Mouse (Mus musculus) layer of hippocampus, adult 2 months (tissue): ENCODE results near the gene Top2b. TPM values are rescaled to one million over a fixed set of nuclear protein-coding genes. Genes with fewer than 3 reads are reported as not detected.
A peak's percentile ranks its signal among the peaks of the same experiment; 100 is the strongest.

Experiments used
- DNase-seq, 2 experiments: peaks; one replicate each; pipeline ENCODE4 v3.0.0; 2022; ENCODE audit warnings: low spot score in 2 of 2
- H3K27ac ChIP-seq: fragments of 200-600 bp; 2 replicates; pipeline ENCODE4 v1.8.1; 2022
- H3K4me3 ChIP-seq: fragments of 200-600 bp; 2 replicates; pipeline ENCODE4 v1.8.1; 2022; ENCODE audit warnings: mild to moderate bottlenecking
- CTCF ChIP-seq: fragments of 200-600 bp; conservative IDR thresholded peaks from 2 replicates; pipeline ENCODE4 v1.8.1; 2022; ENCODE audit warnings: antibody characterized with exemption, mild to moderate bottlenecking, moderate library complexity
- long read RNA-seq, 2 experiments: library from polyadenylated mRNA; stranded (forward); transcript quantifications; one replicate each; pipeline ENCODE4 v2.0.0; 2021; ENCODE audit warnings: borderline mapping rate in 2 of 2
- total RNA-seq, 2 experiments: library from RNA; stranded (reverse); gene quantifications; 2 replicates each; pipeline ENCODE4 v1.2.3; 2021

Gene Top2b
- total RNA-seq = 10 to 100 TPM; 91.1 to 94.8 TPM
- long read RNA-seq, experiment 1, full-length matches to known transcripts = 24 of 36 reads
- long read RNA-seq, experiment 1, partial matches to known transcripts = 8 of 36 reads
- long read RNA-seq, experiment 1, other reads (novel, unspliced or antisense) = 4 of 36 reads
- long read RNA-seq, experiment 2, full-length matches to known transcripts = 41 of 57 reads
- long read RNA-seq, experiment 2, partial matches to known transcripts = 10 of 57 reads
- long read RNA-seq, experiment 2, other reads (novel, unspliced or antisense) = 6 of 57 reads

DNA sequence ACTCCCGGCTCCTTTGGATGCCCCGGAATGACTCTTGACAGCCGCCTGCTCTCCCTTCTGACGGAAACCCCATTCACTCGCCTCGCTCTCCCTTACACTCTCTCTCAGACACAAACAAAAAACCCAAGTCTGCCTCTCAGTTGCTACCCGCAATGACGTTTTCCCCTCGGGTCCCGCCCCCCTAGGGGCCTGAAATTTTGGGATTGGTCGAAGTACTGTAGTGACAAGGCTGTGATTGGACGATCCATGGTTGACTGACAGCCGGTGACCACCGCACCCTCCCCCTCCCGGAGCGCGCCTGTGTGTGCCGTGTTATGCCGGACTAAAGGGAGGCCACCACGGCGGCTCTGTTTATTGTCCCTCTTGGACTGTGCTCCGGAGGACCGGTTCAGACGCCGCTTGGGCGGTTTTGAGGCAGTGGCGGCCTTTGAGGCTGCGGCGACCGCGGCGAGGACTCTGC lies at the start of gene Top2b:
Gene Top2b, plus strand, starts transcription at position 302 of the 460 bp plus-strand sequence.
- peak; percentile 97 to 99 for DNase-seq
- TF ChIP-seq CTCF = no peak
- peak within 1 kb of the TSS; percentile 98 for H3K4me3 ChIP-seq

DNA sequence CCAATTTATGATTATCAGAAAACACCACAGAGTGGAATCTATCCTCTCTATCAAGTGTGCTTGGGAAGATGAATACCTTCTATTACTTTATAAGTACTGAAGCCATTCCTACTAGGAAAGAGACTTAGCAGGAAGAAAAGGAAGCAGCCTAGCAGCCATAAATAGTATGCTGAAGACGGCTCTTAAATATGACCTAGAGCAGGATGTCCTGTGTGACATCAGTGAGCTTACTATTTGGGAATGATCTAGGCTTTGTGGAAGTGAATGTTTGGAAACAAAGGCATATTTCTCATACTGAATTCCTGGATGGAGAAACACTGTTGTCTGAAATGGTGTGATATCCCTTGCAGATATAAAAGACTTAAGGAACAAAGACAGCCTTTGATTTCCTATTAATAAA lies 48.3 kb upstream of the Top2b start:
- H3K27ac ChIP-seq = no peak overlapping the region
- no peak for DNase-seq
- H3K4me3 ChIP-seq = no peak overlapping the region
- TF ChIP-seq CTCF = no peak

More for the DNA sequence above, at the start of gene Top2b:
- peak within 1 kb of the TSS; percentile 100 for H3K27ac ChIP-seq

DNA sequence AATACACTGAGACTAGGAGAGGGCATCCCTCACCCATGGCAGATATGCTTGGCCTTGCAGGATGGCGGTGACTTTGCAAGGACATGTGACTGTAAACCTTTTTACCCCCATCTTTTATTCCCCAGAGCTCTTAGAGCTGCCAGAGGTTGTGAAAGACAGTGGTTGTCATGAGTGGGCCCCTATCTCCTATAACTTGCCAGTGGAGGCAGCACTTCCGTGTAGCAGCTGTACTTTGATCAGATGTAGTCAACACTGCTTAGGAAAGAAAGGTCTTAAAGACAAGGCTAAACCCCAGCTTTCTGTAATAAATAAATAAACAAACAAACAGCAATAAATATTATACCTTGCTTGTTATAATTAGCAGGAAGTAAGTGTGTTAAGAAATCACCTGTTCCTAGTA lies 45.2 kb upstream of the Top2b start:
- no peak for DNase-seq
- H3K27ac ChIP-seq = no peak overlapping the region
- TF ChIP-seq CTCF = no peak
- no peak overlapping the region for H3K4me3 ChIP-seq

DNA sequence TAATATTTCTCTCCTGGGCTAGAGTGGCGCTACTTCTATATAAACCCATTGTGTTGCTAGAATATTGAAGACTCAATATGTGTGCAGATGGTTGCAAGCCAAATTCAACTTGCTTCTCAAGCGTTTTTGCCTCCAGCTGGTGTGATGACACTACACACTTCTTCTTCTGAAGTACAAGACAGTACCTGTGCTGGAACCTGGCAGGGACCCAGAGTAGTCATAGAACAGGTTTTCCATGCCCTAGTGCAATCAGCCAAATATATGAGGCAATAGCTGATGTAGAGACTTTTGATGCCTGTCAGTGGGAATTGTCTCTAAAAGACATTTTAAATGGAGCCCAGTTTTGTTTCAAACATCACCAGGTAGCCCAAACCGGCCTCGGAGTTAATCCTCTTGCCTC lies 40.6 kb upstream of the Top2b start:
- TF ChIP-seq CTCF = no peak
- no peak for DNase-seq
- Histone ChIP-seq H3K27ac (no peak overlapping the region), H3K4me3 (no peak overlapping the region)

DNA sequence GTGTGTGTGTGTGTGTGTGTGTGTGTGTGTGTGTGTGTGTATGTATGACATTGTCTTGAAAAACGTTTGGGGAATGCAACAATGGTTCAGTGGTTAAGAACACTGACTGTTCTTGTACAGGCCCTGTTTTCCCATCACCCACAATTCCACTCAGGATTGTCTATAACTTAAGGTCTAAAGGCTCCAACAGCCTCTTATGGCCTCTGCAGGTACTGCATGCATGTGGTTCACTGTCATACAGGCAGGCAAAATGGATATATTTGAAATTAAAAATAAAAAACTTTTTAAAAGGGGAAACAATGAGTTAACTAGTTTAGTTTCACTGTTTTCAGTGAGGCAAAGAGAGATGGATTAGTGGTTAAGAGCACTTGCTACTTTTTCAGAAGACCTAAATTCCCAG lies 39.8 kb upstream of the Top2b start:
- TF ChIP-seq CTCF = peak; percentile 53
- no peak overlapping the region for H3K4me3 ChIP-seq
- H3K27ac ChIP-seq = no peak overlapping the region
- DNase-seq = no peak

DNA sequence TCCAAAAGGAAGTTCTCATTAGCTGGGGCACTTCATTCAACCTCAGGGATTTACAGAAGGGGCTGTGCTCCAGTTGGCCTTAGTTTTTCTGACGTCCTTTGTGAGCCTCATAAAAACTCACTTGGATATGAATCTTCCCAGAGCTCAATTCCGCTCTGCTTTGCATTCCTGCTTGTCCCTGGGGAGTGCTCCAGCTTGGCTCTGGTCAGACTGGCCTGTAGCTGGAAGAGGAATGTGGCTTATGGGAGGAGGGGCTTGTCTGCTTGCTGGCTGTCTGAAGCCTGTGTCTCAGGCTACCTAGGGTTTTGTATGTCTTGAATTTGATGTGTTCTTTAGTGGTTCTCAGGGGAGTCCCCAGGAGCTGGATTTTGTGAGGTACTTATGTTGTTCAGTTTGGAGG lies 36.4 kb upstream of the Top2b start:
- TF ChIP-seq CTCF = no peak
- Histone ChIP-seq H3K27ac (no peak overlapping the region), H3K4me3 (no peak overlapping the region)
- DNase-seq = peak in 1 of 2 experiments; percentile 10

DNA sequence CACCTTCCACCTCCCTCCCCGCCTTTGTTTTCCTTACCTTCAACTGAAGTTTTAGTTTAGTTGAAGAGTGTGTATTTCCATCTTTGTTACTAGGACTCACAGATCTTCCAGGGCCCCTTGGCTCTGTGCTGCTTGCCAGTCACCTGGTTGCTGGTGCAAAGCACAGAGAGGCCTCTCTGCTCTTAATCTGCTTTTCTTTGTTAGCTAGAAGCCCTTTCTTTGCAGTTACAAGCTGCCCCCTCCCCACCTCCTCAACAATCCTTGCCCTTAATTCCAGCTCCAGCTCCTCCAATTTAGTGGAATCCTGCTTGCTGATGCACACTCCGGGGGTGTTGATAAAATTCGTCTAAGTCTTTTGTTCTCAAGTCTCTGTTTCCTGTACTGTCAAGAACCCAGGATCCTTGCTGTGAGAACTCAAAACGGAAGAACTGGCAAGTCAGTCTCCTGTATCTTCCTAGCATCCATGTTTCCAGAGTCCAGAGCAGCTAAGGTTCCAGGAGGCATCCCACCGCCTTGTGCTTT lies 36.0 kb upstream of the Top2b start:
- no peak for DNase-seq
- Histone ChIP-seq H3K4me3 (no peak overlapping the region), H3K27ac (no peak overlapping the region)
- no peak for TF ChIP-seq CTCF

DNA sequence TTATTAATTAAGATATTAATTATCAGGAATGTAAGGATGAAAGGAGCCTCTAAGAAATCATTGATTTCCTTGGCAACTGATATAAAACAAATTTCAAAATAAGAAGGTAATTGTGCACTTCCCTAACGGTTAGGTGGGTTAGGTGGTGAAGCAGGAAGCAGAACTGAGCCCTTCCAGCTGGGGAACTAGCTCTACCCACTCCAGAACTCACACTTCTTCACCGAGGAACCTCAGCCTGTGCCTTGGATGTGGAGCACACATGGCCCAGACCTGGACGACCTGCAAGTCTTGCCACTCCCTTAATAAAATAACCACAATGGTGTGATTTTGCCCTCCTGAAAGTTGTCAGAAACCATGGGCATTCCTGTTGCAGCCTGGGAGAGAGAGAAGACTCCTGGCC lies 35.2 kb upstream of the Top2b start:
- TF ChIP-seq CTCF = no peak
- no peak overlapping the region for H3K27ac ChIP-seq
- no peak for DNase-seq
- no peak overlapping the region for H3K4me3 ChIP-seq

DNA sequence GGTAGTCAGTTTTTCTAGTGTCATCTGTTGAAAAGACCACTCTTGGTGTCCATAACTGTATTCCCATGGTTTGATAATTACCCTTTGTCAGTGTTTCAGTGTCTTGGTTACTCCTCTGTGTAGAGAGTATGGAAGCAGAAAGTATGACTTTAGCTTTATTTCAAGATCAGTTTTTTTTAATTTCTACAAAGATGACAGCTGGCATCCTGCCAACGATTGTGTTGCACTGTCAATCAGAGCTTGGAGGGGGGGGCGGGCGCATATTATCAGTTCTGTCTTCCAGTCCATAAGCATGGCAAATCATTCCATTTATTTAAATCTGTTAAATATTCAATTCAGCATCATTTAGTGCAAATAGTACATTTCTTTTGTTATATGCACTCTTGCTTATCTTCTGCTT lies 30.7 kb upstream of the Top2b start:
- TF ChIP-seq CTCF = no peak
- DNase-seq = no peak
- Histone ChIP-seq H3K27ac (no peak overlapping the region), H3K4me3 (no peak overlapping the region)

DNA sequence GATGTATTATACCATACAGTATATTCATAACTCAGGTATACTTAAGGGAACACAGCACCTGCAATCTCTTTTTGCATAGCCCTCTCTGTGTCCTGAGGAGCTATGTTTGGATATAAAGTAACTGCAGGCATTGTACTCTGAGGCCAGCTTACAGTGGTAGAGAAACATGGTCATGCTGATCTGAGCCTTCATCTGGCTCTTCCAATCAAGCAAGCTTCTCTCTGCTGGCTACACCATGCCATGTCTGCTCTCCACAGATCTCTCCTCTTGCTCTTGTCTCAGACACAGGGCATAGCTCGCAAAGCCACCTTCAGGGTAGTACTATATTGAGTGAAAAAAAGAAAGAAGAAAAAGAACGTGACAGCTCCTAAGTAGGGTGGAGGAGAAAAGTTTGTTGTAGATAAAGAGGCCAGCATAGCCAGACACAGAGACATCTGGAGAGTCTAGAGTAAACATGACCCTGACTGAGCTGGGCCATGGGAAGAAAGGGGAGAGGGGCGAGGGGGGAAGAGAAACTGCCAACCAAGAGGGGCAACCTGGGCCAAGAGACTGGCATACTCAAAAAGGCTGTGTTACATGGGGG lies 29.1 kb upstream of the Top2b start:
- TF ChIP-seq CTCF = no peak
- Histone ChIP-seq H3K4me3 (no peak overlapping the region), H3K27ac (no peak overlapping the region)
- DNase-seq = no peak

DNA sequence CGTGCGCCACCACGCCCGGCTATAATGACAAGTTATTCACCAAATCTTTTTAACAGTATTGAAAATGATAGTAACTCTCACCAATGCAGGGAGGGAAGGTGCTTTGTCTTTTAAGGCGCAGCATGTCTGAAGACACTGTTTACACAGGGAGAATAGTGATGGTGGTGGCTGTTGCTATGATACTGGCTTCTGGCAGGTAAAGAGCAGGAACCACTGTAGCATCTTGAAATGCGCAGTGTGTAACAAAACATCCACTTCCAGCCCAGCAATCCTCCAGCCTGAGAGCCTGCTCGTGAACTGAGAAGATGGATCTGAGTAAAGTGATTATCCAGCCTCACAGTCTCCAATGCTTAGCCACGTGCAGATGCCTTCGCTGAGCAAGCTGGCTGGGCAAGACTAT lies 17.5 kb upstream of the Top2b start:
- DNase-seq = no peak
- no peak overlapping the region for H3K4me3 ChIP-seq
- H3K27ac ChIP-seq = no peak overlapping the region
- TF ChIP-seq CTCF = no peak

DNA sequence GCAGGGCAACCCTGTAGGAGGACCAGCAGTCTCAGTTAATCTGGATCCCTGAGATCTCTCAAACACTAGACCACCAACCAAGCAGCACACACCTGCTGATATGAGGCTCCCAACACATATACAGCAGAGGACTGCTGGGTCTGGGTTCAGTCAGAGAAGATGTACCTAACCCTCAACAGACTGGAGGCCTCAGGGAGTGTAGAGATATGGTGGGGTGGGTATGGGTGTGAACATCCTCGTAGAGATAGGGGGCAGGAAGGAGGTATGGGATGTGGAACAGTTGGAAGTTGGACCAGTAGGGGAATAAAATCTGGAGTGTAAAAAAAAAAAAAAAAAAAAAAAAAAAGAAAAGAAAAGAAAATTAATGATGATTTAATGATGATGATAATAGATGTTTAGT lies 5.3 kb upstream of the Top2b start:
- DNase-seq = no peak
- TF ChIP-seq CTCF = no peak
- Histone ChIP-seq H3K27ac (no peak overlapping the region), H3K4me3 (no peak overlapping the region)

DNA sequence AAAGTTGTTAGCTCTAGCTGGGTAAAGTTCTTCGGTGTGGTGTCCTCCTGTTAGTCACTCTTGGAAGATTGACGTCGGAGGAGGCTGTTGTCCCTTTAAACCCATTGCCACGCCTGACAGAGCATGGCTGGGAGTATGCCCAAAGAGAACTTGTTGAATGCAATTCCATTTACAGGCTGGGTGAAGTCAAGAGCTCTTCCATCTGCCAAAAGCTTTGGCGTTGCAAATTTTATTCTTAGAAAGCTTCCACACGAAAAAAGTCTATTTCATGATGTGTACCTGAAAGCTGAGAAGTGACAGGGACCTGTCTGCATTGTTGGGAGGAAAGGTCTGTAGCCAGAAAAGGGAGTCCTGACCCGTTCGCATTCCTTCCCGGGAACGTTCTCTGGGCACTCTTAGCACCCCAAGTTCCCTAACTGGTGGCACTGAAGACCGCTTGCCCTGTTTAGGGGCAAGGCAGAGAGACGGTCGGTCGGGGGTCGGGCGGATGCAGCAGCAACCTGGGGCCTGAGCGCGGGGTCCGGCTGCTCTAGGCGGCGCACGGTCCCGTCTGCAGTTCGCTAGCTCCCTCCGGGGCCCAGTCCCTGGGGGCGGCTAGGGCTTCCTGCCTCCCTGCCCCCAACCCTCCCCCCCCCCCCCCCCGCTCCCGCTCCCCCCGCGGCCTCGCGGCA lies 683 bp upstream of the Top2b start:
- H3K27ac ChIP-seq = peak overlapping the region; percentile 100
- TF ChIP-seq CTCF = no peak
- peak; percentile 41 to 42 for DNase-seq
- H3K4me3 ChIP-seq = peak overlapping the region; percentile 98
